Mouse (Mus musculus) ovary, adult 18-20 months (tissue): ENCODE measurements around the gene N4bp2l2.
"Not testable (repeated sequence)": the region's sequence is repeated elsewhere in the genome, so short reads cannot be mapped to it uniquely, and the experiment has no call there.

ENCODE experiments used
- DNase-seq: peaks from one replicate; pipeline ENCODE4 v3.0.0; 2022; ENCODE audit warnings: low spot score, mixed read lengths

N4bp2l2 gene

GRCm38 (mm10) chr5:150643390-150643789, 22.6 kb downstream of the N4bp2l2 start:
- not testable (repeated sequence) for DNase-seq

- no peak for DNase-seq
Measured at GRCm38 (mm10) chr5:150641440-150641839, 24.5 kb downstream of the N4bp2l2 start.

- DNase-seq = peak; percentile 8
Measured at GRCm38 (mm10) chr5:150629692-150630091, 36.3 kb downstream of the N4bp2l2 start.

- no peak for DNase-seq
Measured at GRCm38 (mm10) chr5:150629272-150629671, 36.7 kb downstream of the N4bp2l2 start.

- no peak for DNase-seq
Measured at GRCm38 (mm10) chr5:150625528-150625927, 40.5 kb downstream of the N4bp2l2 start.

GRCm38 (mm10) chr5:150622792-150623191, 43.2 kb downstream of the N4bp2l2 start:
- no peak for DNase-seq

- no peak for DNase-seq
Measured at GRCm38 (mm10) chr5:150621592-150621991, 44.4 kb downstream of the N4bp2l2 start.

GRCm38 (mm10) chr5:150620588-150621135, 45.3 kb downstream of the N4bp2l2 start:
- no peak for DNase-seq

GRCm38 (mm10) chr5:150618599-150619355, 47.2 kb downstream of the N4bp2l2 start:
- DNase-seq = no peak

GRCm38 (mm10) chr5:150616731-150617130, 49.3 kb downstream of the N4bp2l2 start:
- DNase-seq = no peak

- DNase-seq = no peak
Measured at GRCm38 (mm10) chr5:150616216-150616615, 49.8 kb downstream of the N4bp2l2 start.

- no peak for DNase-seq
Measured at GRCm38 (mm10) chr5:150614054-150614453, 51.9 kb downstream of the N4bp2l2 start.

- no peak for DNase-seq
Measured at GRCm38 (mm10) chr5:150611697-150612096, 54.3 kb downstream of the N4bp2l2 start.

GRCm38 (mm10) chr5:150611136-150611535, 54.8 kb downstream of the N4bp2l2 start:
- no peak for DNase-seq

- DNase-seq = no peak
Measured at GRCm38 (mm10) chr5:150607631-150608030, 58.4 kb downstream of the N4bp2l2 start.

- no peak for DNase-seq
Measured at GRCm38 (mm10) chr5:150606131-150606530, 59.9 kb downstream of the N4bp2l2 start.

- DNase-seq = no peak
Measured at GRCm38 (mm10) chr5:150601441-150602230, 64.3 kb downstream of the N4bp2l2 start.

- peak; percentile 20 for DNase-seq
Measured at GRCm38 (mm10) chr5:150600554-150601440, 65.2 kb downstream of the N4bp2l2 start.

- no peak for DNase-seq
Measured at GRCm38 (mm10) chr5:150599301-150600294, 66.4 kb downstream of the N4bp2l2 start.
